Mouse (Mus musculus) small intestine, adult 2 months (tissue): ENCODE results near the gene Gfap. TPM values are rescaled to one million over a fixed set of nuclear protein-coding genes. Genes with fewer than 3 reads are reported as not detected.

Experiments used
- H3K27ac ChIP-seq: fragments of 200-500 bp; 2 replicates; pipeline ENCODE4 v1.5.1; 2012; ENCODE audit warnings: low read depth, low read length, control low read depth, inconsistent platforms; ENCODE audit not compliant: insufficient read depth
- H3K27me3 ChIP-seq: fragments of 200-500 bp; 2 replicates; pipeline ENCODE4 v1.6.1; 2012; ENCODE audit warnings: mild to moderate bottlenecking, moderate library complexity, low read length, inconsistent platforms; ENCODE audit not compliant: control insufficient read depth, insufficient read depth
- H3K36me3 ChIP-seq: fragments of 200-500 bp; 2 replicates; pipeline ENCODE4 v1.6.1; 2012; ENCODE audit warnings: mild to moderate bottlenecking, low read length, control low read depth, inconsistent platforms; ENCODE audit not compliant: control insufficient read depth, insufficient read depth
- H3K4me1 ChIP-seq: fragments of 200-500 bp; 2 replicates; pipeline ENCODE4 v1.6.1; 2012; ENCODE audit warnings: low read length, inconsistent platforms, mixed read lengths; ENCODE audit not compliant: control insufficient read depth, insufficient read depth, insufficient read length
- H3K4me3 ChIP-seq: fragments of 200-500 bp; 2 replicates; pipeline ENCODE4 v1.5.1; 2012; ENCODE audit warnings: low read depth, mild to moderate bottlenecking, control low read depth, inconsistent platforms, low read length, moderate library complexity
- CTCF ChIP-seq: fragments of 200-500 bp; IDR thresholded peaks from 2 replicates; pipeline ENCODE4 v1.5.1; 2012; ENCODE audit warnings: low read depth, mild to moderate bottlenecking, control low read depth, inconsistent platforms, low read length, moderate library complexity, mixed read lengths; ENCODE audit not compliant: insufficient replicate concordance, insufficient read length; ENCODE audit errors: extremely low read depth
- POLR2A ChIP-seq: fragments of 200-500 bp; IDR thresholded peaks from 2 replicates; pipeline ENCODE4 v1.6.1; 2012; ENCODE audit warnings: low read depth, mild to moderate bottlenecking, control low read depth, inconsistent platforms, low read length, moderate library complexity
- WGBS: fragments of 180-500 bp; shearing (Covaris S2); methylation state at CpG from one replicate; pipeline ENCODE4 v1.1.7; 2018; 5-methylcytosine and 5-hydroxymethylcytosine counted together
- polyA plus RNA-seq: library from polyadenylated mRNA; depleted of rRNA; stranded (reverse); fragments of >200 nt; gene quantifications from 2 replicates; pipeline ENCODE4 v1.2.3, GENCODE M21; 2012

Gfap gene
- polyA plus RNA-seq, 1 experiment: 0.30 TPM

DNA sequence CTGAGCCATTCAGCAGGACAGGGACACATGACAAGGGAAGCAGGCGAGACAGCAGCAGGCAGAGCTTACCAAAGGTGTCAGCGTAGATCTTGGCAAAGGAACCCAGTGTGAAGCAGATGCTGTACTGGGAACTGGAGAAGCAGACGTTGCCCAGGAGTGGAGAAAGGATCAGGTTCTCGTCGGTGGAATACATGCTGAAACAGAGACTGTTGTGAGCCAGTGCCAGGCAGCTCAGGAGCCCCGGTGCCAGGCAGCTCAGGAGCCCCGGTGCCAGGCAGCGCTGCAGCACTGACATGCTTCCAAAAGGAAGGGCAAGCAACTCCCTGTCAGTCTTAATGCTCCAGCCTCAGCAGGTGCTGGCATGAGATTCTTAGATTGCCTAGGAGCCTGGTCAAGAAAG lies 40.8 kb downstream of the Gfap start:
- no peak overlapping the region for H3K4me3 ChIP-seq
- H3K36me3 ChIP-seq: peaks cover 46% of the 10 kb centered on the region
- no peaks in the 10 kb centered on the region for H3K4me1 ChIP-seq
- H3K27me3 ChIP-seq: no peaks in the 10 kb centered on the region
- TF ChIP-seq POLR2A (no peak), CTCF (no peak)
- no peak overlapping the region for H3K27ac ChIP-seq
- WGBS: 93% methylated on average over 8 of the region's 8 CpGs

DNA sequence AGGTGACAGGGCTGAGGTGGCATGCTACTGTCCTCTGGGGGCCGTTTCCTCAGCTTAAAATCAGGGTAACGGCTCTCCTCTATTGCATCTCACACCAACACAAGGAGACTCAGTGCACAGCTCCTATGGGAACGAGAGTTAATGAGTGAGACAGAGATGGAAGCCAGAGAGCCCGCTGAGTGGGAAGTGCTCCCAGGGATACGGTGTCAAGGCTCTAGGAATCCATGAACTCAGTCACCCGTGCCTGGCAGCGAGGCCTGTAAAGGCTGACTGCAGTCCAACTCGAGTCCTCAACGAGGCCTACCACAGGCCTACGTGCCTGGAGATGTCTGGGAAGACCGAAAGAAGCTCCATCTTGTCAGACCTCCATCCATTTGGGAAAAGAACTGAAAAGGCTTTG lies 41.8 kb downstream of the Gfap start:
- peaks cover 53% of the 10 kb centered on the region for H3K36me3 ChIP-seq
- H3K27me3 ChIP-seq: no peaks in the 10 kb centered on the region
- no peak for TF ChIP-seq POLR2A
- 96% methylated on average over 11 of the region's 11 CpGs for WGBS
- H3K4me1 ChIP-seq: no peaks in the 10 kb centered on the region
- H3K27ac ChIP-seq: no peak overlapping the region
- no peak overlapping the region for H3K4me3 ChIP-seq

DNA sequence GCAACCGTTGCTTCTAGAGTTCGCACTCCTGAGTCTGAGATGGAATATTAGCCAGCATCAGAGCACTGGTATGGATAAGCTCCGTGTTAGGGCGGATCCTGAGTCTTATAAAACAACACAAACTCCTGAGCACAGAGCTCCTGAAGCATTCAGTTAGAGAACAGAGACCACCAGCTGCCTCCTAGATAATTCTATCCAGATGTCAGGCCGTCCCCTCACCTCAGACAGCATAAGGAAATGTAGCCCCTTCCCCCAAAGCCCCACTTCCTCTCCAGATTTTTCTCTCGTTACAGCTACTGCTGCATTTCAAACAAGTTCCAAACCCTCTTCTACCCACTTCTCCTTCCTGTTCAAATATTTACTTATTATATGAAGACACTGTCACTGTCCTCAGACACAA lies 44.8 kb downstream of the Gfap start:
- Histone ChIP-seq H3K27ac (no peak overlapping the region), H3K4me3 (no peak overlapping the region), H3K36me3 (peaks cover 46% of the 10 kb centered on the region), H3K4me1 (no peaks in the 10 kb centered on the region), H3K27me3 (no peaks in the 10 kb centered on the region)
- TF ChIP-seq CTCF (no peak), POLR2A (no peak)
- WGBS: 92% methylated on average over 6 of the region's 6 CpGs

DNA sequence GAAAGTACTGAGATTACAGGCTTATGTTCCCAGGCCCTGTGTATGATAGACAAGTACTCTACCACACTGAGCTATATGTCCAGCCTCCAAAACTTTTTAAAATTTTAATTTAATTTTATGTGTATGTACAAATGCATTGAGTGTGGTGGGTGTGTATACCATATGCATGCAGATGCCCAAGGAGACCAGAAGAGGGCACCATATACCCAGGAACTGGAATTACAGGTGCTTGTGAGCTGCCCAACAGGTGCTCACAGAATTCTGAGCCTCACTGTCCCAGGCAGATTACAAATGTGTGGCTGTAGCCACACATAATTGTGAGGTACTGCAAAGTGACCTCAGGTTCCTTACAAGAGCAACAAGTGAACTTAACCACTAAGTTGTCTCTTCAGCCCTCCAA lies 47.0 kb downstream of the Gfap start:
- peaks cover 41% of the 10 kb centered on the region for H3K36me3 ChIP-seq
- TF ChIP-seq POLR2A (no peak), CTCF (peak; percentile 13; the same call in 1 of the 2 replicates)
- H3K27ac ChIP-seq: no peak overlapping the region
- no peak overlapping the region for H3K4me3 ChIP-seq
- no peaks in the 10 kb centered on the region for H3K27me3 ChIP-seq
- no peaks in the 10 kb centered on the region for H3K4me1 ChIP-seq

DNA sequence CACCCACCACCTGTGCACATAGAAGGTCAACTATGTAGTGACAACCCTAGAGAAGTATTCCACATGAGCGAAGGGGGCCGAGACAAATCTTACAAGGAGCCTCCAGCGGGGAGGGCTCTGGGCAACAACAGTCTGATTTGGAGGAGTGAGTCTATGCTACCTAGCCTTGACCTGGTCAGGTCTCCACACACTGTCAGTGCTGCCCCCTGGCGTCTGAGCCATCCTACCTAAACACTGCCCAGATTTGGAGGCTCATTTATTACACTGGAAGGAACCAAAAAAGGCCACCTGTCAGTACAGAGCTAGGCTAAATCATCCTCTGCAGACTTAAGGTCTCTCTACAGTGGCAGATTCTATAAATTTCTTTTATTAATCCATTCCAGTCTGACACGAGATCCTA lies 48.8 kb downstream of the Gfap start:
- no peak overlapping the region for H3K27ac ChIP-seq
- H3K36me3 ChIP-seq: peaks cover 48% of the 10 kb centered on the region
- no peak overlapping the region for H3K4me3 ChIP-seq
- H3K27me3 ChIP-seq: no peaks in the 10 kb centered on the region
- no peaks in the 10 kb centered on the region for H3K4me1 ChIP-seq
- TF ChIP-seq CTCF (peak; percentile 53; the same call in 1 of the 2 replicates), POLR2A (no peak)
- WGBS: 71% methylated on average over 5 of the region's 5 CpGs

DNA sequence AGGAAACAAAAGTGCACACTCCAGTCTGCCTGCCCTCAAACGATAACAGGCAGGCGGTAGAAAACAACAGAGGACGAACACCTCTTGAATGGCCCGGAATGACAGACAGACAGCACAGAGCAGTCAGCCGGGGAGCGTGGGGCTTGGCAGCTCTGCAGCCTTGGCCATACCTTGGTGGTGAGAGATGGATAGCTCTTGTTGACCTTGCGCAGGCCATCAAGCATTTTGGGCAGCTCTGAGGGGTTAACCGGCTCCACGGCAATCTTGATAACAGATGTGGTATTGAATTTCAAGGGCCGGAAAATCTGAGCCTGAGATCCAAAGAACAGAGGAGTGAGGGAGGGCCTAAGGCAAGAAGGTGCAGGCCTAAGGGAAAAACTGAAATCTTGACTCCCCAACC lies 54.8 kb downstream of the Gfap start:
- Histone ChIP-seq H3K27ac (no peak overlapping the region), H3K36me3 (peaks cover 70% of the 10 kb centered on the region), H3K4me3 (no peak overlapping the region), H3K27me3 (no peaks in the 10 kb centered on the region), H3K4me1 (no peaks in the 10 kb centered on the region)
- 89% methylated on average over 10 of the region's 10 CpGs for WGBS
- TF ChIP-seq CTCF: no peak
- no peak for TF ChIP-seq POLR2A

DNA sequence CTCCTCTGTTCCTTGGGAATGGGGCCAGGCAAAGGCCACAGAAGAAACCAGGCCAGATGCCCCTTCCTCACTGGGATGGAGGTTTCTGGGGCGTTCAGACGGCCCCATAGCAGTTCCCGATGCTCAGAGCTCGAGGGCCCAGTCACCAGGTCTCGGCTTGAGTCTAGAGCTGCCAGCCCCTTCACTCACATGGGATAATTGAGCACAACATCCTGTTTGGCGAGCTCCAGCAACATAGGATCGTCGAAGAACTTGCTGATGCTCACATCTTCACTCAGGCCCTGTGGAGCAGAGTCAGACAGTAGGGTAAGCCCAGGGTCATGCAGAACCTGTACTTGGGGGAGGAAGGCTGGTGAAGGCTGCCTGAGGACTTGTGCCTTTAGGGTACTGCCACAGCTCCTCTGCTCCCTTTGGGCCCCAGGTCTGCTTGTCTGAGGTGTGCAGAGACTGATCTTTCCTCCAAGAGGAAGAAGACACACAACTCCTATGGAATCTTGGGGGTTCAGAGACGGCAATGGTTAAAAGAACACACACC lies 62.0 kb downstream of the Gfap start:
- Histone ChIP-seq H3K36me3 (peaks cover 48% of the 10 kb centered on the region), H3K27ac (no peak overlapping the region), H3K4me3 (no peak overlapping the region), H3K4me1 (no peaks in the 10 kb centered on the region), H3K27me3 (no peaks in the 10 kb centered on the region)
- 83% methylated on average over 9 of the region's 9 CpGs for WGBS
- no peak for TF ChIP-seq CTCF
- no peak for TF ChIP-seq POLR2A

DNA sequence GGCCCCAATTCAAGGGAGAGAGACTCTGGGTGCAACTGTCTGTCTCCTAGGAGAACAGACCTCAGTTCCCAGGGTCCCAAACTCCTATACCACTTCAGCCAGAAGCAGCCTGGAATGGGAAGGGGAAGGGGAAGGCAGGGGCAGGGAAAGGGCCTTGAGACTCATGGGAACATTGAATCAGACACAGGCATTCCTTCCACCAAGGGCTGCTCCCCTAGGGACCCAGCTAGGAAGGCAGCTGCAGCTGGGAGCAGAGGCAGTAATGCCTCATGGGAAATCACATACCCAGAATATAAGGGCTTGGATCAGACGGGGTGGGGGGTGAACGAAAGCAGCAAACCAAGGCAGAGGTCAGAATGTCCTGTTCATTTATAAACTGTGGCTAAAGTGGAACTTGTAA lies 62.6 kb downstream of the Gfap start:
- no peaks in the 10 kb centered on the region for H3K4me1 ChIP-seq
- peaks cover 43% of the 10 kb centered on the region for H3K36me3 ChIP-seq
- no peak for TF ChIP-seq POLR2A
- H3K27ac ChIP-seq: no peak overlapping the region
- 94% methylated on average over 2 of the region's 2 CpGs for WGBS
- H3K4me3 ChIP-seq: no peak overlapping the region
- H3K27me3 ChIP-seq: no peaks in the 10 kb centered on the region
